In genomic region chr1:173365970-173366409, GRCm38 (mm10) we compare ENCODE assay signal across 9 mouse cellular contexts. TPM values are rescaled to one million over a fixed set of nuclear protein-coding genes. Genes with fewer than 3 reads are reported as not detected.
DNase-seq lines count a peak whose midpoint lies in the region; ATAC-seq and TF ChIP-seq lines count a peak whose summit lies in the region.
"Had no signal": no experiment of that assay in that cellular context is flagged by ENCODE, and none has a peak within 500 bp of the region (broad histone marks: within the 10 kb centered on the region; RNA-seq: fewer than 3 reads in every experiment).

No protein-coding gene starts in this region.

- intact Hi-C loops in heart, postnatal 36 days (cut with DNase I): no loop called here

- WGBS in heart, embryonic 10.5 days: 5% methylated on average over 12 of the region's 13 CpGs
- WGBS in hindbrain, embryonic 12.5 days: 0% methylated on average over 11 of the region's 13 CpGs

- H3K4me2 ChIP-seq in hindbrain, embryonic 12.5 days (replicated peaks): peak overlapping the region; percentile 83

- peak overlapping the region; percentile 64 for H3K4me3 ChIP-seq in heart, embryonic 10.5 days
- peak overlapping the region; percentile 23; the same call in 1 of the 2 replicates for H3K4me3 ChIP-seq in ES-Bruce4 (ENCODE audit: low read depth, low read length)
- peak overlapping the region; percentile 87 for H3K4me3 ChIP-seq in hindbrain, embryonic 12.5 days
- H3K4me3 ChIP-seq: myocyte had no signal

- peaks cover 23% of the 10 kb centered on the region for H3K4me1 ChIP-seq in heart, embryonic 10.5 days
- no peaks in the 10 kb centered on the region for H3K4me1 ChIP-seq in ES-Bruce4 (ENCODE audit: control insufficient read depth, insufficient read depth, low read length)
- H3K4me1 ChIP-seq in hindbrain, embryonic 12.5 days: peaks cover 15% of the 10 kb centered on the region

- no peak for DNase-seq in heart, embryonic 10.5 days (ENCODE audit: low spot score)
- DNase-seq in heart, postnatal 36 days: no peak
- DNase-seq in embryo, embryonic 9.5 days (ENCODE audit: extremely low spot score): peak; percentile 23
- DNase-seq in thymus, adult 18-20 months: no peak
- DNase-seq in urinary bladder, postnatal 14 days (ENCODE audit: low spot score): no peak

- TF ChIP-seq EP300 in ES-Bruce4 (IDR thresholded peaks at IDR 0.05; ENCODE audit: insufficient read depth, low read depth, low read length): no peak

- H3K9ac ChIP-seq in ES-Bruce4 (ENCODE audit: low read depth, poor library complexity, severe bottlenecking): no peak overlapping the region
- peak overlapping the region; percentile 94 for H3K9ac ChIP-seq in hindbrain, embryonic 12.5 days

- ATAC-seq in hindbrain, embryonic 12.5 days (ENCODE audit: low FRiP score): peak; percentile 47
- ATAC-seq in megakaryocyte progenitor cell, adult 5-6 weeks (replicated peaks; ENCODE audit: poor library complexity): peak; percentile 71

- no peaks in the 10 kb centered on the region for H3K36me3 ChIP-seq in heart, embryonic 10.5 days
- H3K36me3 ChIP-seq in ES-Bruce4 (ENCODE audit: control insufficient read depth, insufficient read depth, low read length, poor library complexity, severe bottlenecking): no peaks in the 10 kb centered on the region
- no peaks in the 10 kb centered on the region for H3K36me3 ChIP-seq in hindbrain, embryonic 12.5 days

- no peak for TF ChIP-seq CTCF in ES-Bruce4 (IDR thresholded peaks at IDR 0.05; ENCODE audit: low read depth, low read length)

- H3K27me3 ChIP-seq in heart, embryonic 10.5 days (ENCODE audit: insufficient read depth, poor library complexity, severe bottlenecking): peaks cover 40% of the 10 kb centered on the region
- H3K27me3 ChIP-seq in ES-Bruce4 (ENCODE audit: control insufficient read depth, insufficient read depth, low read length, poor library complexity, severe bottlenecking): peaks cover 7% of the 10 kb centered on the region
- H3K27me3 ChIP-seq in hindbrain, embryonic 12.5 days: no peaks in the 10 kb centered on the region

- H3K27ac ChIP-seq in heart, embryonic 10.5 days: no peak overlapping the region
- H3K27ac ChIP-seq in ES-Bruce4 (ENCODE audit: insufficient read depth, low read length): no peak overlapping the region
- no peak overlapping the region for H3K27ac ChIP-seq in hindbrain, embryonic 12.5 days

- no peaks in the 10 kb centered on the region for H3K9me3 ChIP-seq in heart, embryonic 10.5 days
- no peaks in the 10 kb centered on the region for H3K9me3 ChIP-seq in ES-Bruce4 (replicated peaks; ENCODE audit: control insufficient read depth, insufficient read depth, low read length, poor library complexity, severe bottlenecking)
- H3K9me3 ChIP-seq in hindbrain, embryonic 12.5 days (replicated peaks): no peaks in the 10 kb centered on the region

- TF ChIP-seq POLR2A in ES-Bruce4 (IDR thresholded peaks at IDR 0.05; ENCODE audit: insufficient read depth, low read length): no peak

RNA-seq across cellular contexts. Expression of gene Cadm3, which starts 1.5 kb away (rescaled TPM):
- polyA plus RNA-seq in heart, embryonic 10.5 days (2016; fragmentation: Nextera tagmentation; extraction: Ambion mirVana): 1.2 and 1.3 TPM in 2 replicates
- 1 to 10 TPM; 1.9 to 2.5 TPM for total RNA-seq in heart, postnatal 36 days (2021)
- polyA plus RNA-seq in ES-Bruce4 (2011; ENCODE audit: insufficient read depth, insufficient read length, low read depth, missing spikeins): 0.44 and 0.70 TPM in 2 replicates
- 20.1 and 25.7 TPM in 2 replicates for polyA plus RNA-seq in hindbrain, embryonic 12.5 days (2016; fragmentation: Nextera tagmentation; extraction: Ambion mirVana)
- 0.22 TPM in 1 of 2 replicates, not detected in the other for total RNA-seq in megakaryocyte progenitor cell, adult 5-6 weeks (2015)
- 0.14 TPM in 1 of 2 replicates, not detected in the other for total RNA-seq in megakaryocyte progenitor cell, adult 5-6 weeks (2017)

RNA-seq across cellular contexts. Expression of gene Aim2, which starts 15.3 kb away (rescaled TPM):
- polyA plus RNA-seq in heart, embryonic 10.5 days (2016; fragmentation: Nextera tagmentation; extraction: Ambion mirVana): 1.3 and 1.5 TPM in 2 replicates
- 1 to 10 TPM; 1.2 to 1.4 TPM for total RNA-seq in heart, postnatal 36 days (2021)
- 38.9 and 49.8 TPM in 2 replicates for polyA plus RNA-seq in ES-Bruce4 (2011; ENCODE audit: insufficient read depth, insufficient read length, low read depth, missing spikeins)
- 3.2 and 3.9 TPM in 2 replicates for polyA plus RNA-seq in hindbrain, embryonic 12.5 days (2016; fragmentation: Nextera tagmentation; extraction: Ambion mirVana)
- total RNA-seq in megakaryocyte progenitor cell, adult 5-6 weeks (2015): 56.5 and 62.8 TPM in 2 replicates
- 65.3 and 67.4 TPM in 2 replicates for total RNA-seq in megakaryocyte progenitor cell, adult 5-6 weeks (2017)

RNA-seq across cellular contexts. Expression of gene Ackr1, which starts 32.4 kb away (rescaled TPM):
- polyA plus RNA-seq in heart, embryonic 10.5 days (2016; fragmentation: Nextera tagmentation; extraction: Ambion mirVana): 1.8 and 1.9 TPM in 2 replicates
- total RNA-seq in heart, postnatal 36 days (2021): under 1 TPM; 0.38 to 0.78 TPM
- polyA plus RNA-seq in ES-Bruce4 (2011; ENCODE audit: insufficient read depth, insufficient read length, low read depth, missing spikeins): not detected in 2 replicates
- 7.8 and 9.3 TPM in 2 replicates for polyA plus RNA-seq in hindbrain, embryonic 12.5 days (2016; fragmentation: Nextera tagmentation; extraction: Ambion mirVana)
- total RNA-seq in megakaryocyte progenitor cell, adult 5-6 weeks (2015): not detected in 2 replicates
- total RNA-seq in megakaryocyte progenitor cell, adult 5-6 weeks (2017): not detected in 2 replicates
- polyA plus RNA-seq: myocyte had no signal

Comparison
In these comparisons a context has a peak if more than half of its experiments do, and no peak if none do; other contexts are left out.
1. H3K4me3 ChIP-seq: peak in every context shown above with its lines; median percentile 87 in hindbrain, embryonic 12.5 days; 64 in heart, embryonic 10.5 days; 23 in ES-Bruce4.